8 mouse cellular contexts compared by ENCODE assay signal in the genomic region with DNA sequence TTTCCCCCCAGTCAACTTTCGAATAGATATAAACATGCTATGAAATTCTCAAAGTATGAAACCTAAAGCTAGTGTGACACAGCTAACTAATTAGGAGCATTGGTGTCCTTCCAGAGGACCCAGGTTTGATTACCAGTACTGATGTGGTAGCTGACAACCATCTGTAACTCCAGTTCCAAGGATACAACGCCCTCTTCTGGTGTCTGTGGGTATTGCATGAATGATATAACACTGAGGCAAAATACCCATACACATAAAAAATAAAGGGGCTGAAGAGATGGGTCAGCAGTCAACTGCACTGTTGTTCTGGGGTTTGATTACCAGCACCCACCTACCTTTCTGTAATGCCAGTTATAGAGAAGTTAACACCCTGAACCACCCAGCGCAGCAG. TPM values are rescaled to one million over a fixed set of nuclear protein-coding genes. Genes with fewer than 3 reads are reported as not detected.
DNase-seq lines count a peak whose midpoint lies in the region; ATAC-seq and TF ChIP-seq lines count a peak whose summit lies in the region.

No protein-coding gene starts in this region.

- TF ChIP-seq CTCF in heart, adult 2 months (IDR thresholded peaks at IDR 0.05), result peak; percentile 62
- peak; percentile 27; the same call in 1 of the 2 replicates for TF ChIP-seq CTCF in liver, adult 2 months (IDR thresholded peaks at IDR 0.05; ENCODE audit: low read depth, low read length)
- TF ChIP-seq CTCF in thymus, adult 2 months (IDR thresholded peaks at IDR 0.05; ENCODE audit: borderline replicate concordance, control insufficient read depth, extremely low read depth, insufficient read depth, low read length, poor library complexity), result no peak

- no peaks in the 10 kb centered on the region for H3K9me3 ChIP-seq in embryonic facial prominence, embryonic 13.5 days

- 62% methylated on average over 3 of the region's 3 CpGs for WGBS in heart, adult 2 months
- WGBS in embryonic facial prominence, embryonic 13.5 days, result 62% methylated on average over 3 of the region's 3 CpGs
- WGBS in liver, adult 2 months, result 61% methylated on average over 3 of the region's 3 CpGs
- 65% methylated on average over 3 of the region's 3 CpGs for WGBS in thymus, adult 2 months

- no peak for TF ChIP-seq POLR2A in heart, adult 2 months (IDR thresholded peaks at IDR 0.05; ENCODE audit: insufficient read depth, low read depth, low read length)
- TF ChIP-seq POLR2A in liver, adult 2 months (IDR thresholded peaks at IDR 0.05; ENCODE audit: extremely low read depth, insufficient read depth, low read length), result no peak
- no peak for TF ChIP-seq POLR2A in thymus, adult 2 months (IDR thresholded peaks at IDR 0.05; ENCODE audit: control insufficient read depth, extremely low read depth, insufficient read depth, low read length, poor library complexity)

- no peak for TF ChIP-seq EP300 in heart, adult 2 months (IDR thresholded peaks at IDR 0.05; ENCODE audit: insufficient read depth, low read depth, low read length)

- no peak overlapping the region for H3K4me3 ChIP-seq in heart, adult 2 months
- no peak overlapping the region for H3K4me3 ChIP-seq in embryonic facial prominence, embryonic 13.5 days
- no peak overlapping the region for H3K4me3 ChIP-seq in liver, adult 2 months (ENCODE audit: insufficient read depth, low read depth, low read length)
- H3K4me3 ChIP-seq in thymus, adult 2 months (ENCODE audit: control insufficient read depth, insufficient read depth, low read length), result no peak overlapping the region

- DNase-seq in heart, adult 2 months, result no peak
- no peak for DNase-seq in heart, adult 11 months
- peak; percentile 41 for DNase-seq in A20 (ENCODE audit: low read depth, low spot score)
- no peak for DNase-seq in liver, adult 2 months (ENCODE audit: extremely low read depth, low read depth, low spot score)
- DNase-seq in frontal cortex, postnatal 14 days (ENCODE audit: low spot score in 2 of 2), result no peak
- no peak for DNase-seq in thymus, adult 2 months
- no peak for DNase-seq in urinary bladder, postnatal 14 days (ENCODE audit: low spot score)

- H3K79me2 ChIP-seq in heart, adult 2 months (replicated peaks; ENCODE audit: control insufficient read depth, insufficient read depth, low read length), result no peaks in the 10 kb centered on the region
- no peaks in the 10 kb centered on the region; the same call in 1 of the 2 replicates for H3K79me2 ChIP-seq in liver, adult 2 months (ENCODE audit: control insufficient read depth, insufficient read depth, low read length)

- H3K4me2 ChIP-seq in embryonic facial prominence, embryonic 13.5 days, result no peak overlapping the region

- intact Hi-C loops in heart, adult 2 months (cut with DNase I), result no loop called here

- H3K4me1 ChIP-seq in heart, adult 2 months (ENCODE audit: control insufficient read depth, insufficient read depth, low read length), result peaks cover 2% of the 10 kb centered on the region
- H3K4me1 ChIP-seq in embryonic facial prominence, embryonic 13.5 days, result peaks cover 20% of the 10 kb centered on the region
- peaks cover 10% of the 10 kb centered on the region for H3K4me1 ChIP-seq in liver, adult 2 months (ENCODE audit: control insufficient read depth, insufficient read depth, low read length)
- peaks cover 24% of the 10 kb centered on the region for H3K4me1 ChIP-seq in thymus, adult 2 months (replicated peaks; ENCODE audit: control insufficient read depth, insufficient read depth, low read length)

- no peaks in the 10 kb centered on the region for H3K36me3 ChIP-seq in heart, adult 2 months (ENCODE audit: control insufficient read depth, insufficient read depth, low read length)
- peaks cover 27% of the 10 kb centered on the region for H3K36me3 ChIP-seq in embryonic facial prominence, embryonic 13.5 days
- H3K36me3 ChIP-seq in liver, adult 2 months (ENCODE audit: control insufficient read depth, insufficient read depth, low read length), result no peaks in the 10 kb centered on the region
- no peaks in the 10 kb centered on the region for H3K36me3 ChIP-seq in thymus, adult 2 months (ENCODE audit: control insufficient read depth, insufficient read depth, low read length)

- H3K27ac ChIP-seq in heart, adult 2 months, result no peak overlapping the region
- peak overlapping the region; percentile 79; the same call in 1 of the 2 replicates for H3K27ac ChIP-seq in embryonic facial prominence, embryonic 13.5 days
- no peak overlapping the region for H3K27ac ChIP-seq in liver, adult 2 months (replicated peaks; ENCODE audit: insufficient read depth, low read depth, low read length)
- H3K27ac ChIP-seq in thymus, adult 2 months (ENCODE audit: control insufficient read depth, insufficient read depth, low read length), result no peak overlapping the region

- H3K27me3 ChIP-seq in heart, adult 2 months (ENCODE audit: control insufficient read depth, insufficient read depth, low read length), result no peaks in the 10 kb centered on the region
- H3K27me3 ChIP-seq in embryonic facial prominence, embryonic 13.5 days, result no peaks in the 10 kb centered on the region
- no peaks in the 10 kb centered on the region for H3K27me3 ChIP-seq in liver, adult 2 months (ENCODE audit: control insufficient read depth, insufficient read depth, low read length)
- H3K27me3 ChIP-seq in thymus, adult 2 months (ENCODE audit: control insufficient read depth, insufficient read depth, low read length), result no peaks in the 10 kb centered on the region

- ATAC-seq in embryonic facial prominence, embryonic 13.5 days (ENCODE audit: insufficient number of reproducible peaks, insufficient read depth, low FRiP score, low TSS enrichment, low read depth), result no peak

- H3K9ac ChIP-seq in heart, adult 2 months (ENCODE audit: low read depth, low read length), result no peak overlapping the region
- no peak overlapping the region for H3K9ac ChIP-seq in embryonic facial prominence, embryonic 13.5 days
- no peak overlapping the region for H3K9ac ChIP-seq in liver, adult 2 months (ENCODE audit: low read depth, low read length)

RNA-seq across cellular contexts. Expression of gene Chd3, which starts 3.6 kb away (rescaled TPM):
- total RNA-seq in heart, adult 2 months (2021), result 10 to 100 TPM; 18.3 to 20.2 TPM
- polyA plus RNA-seq in heart, adult 2 months (2012; rRNA removed), result 20.3 and 22.2 TPM in 2 replicates
- polyA plus RNA-seq in embryonic facial prominence, embryonic 13.5 days (2015; fragmentation: Nextera tagmentation; extraction: Ambion mirVana), result 135 and 142 TPM in 2 replicates
- total RNA-seq in liver, adult 2 months (2014; rRNA removed), result 45.2 and 57.5 TPM in 2 replicates
- 55.2 and 80.2 TPM in 2 replicates for polyA plus RNA-seq in liver, adult 2 months (2012; rRNA removed)
- polyA plus RNA-seq in thymus, adult 2 months (2012; rRNA removed), result 278 and 280 TPM in 2 replicates

RNA-seq across cellular contexts. Expression of gene Naa38, which starts 22.5 kb away (rescaled TPM):
- 100 to 1,000 TPM; 102 to 113 TPM for total RNA-seq in heart, adult 2 months (2021)
- 128 and 145 TPM in 2 replicates for polyA plus RNA-seq in heart, adult 2 months (2012; rRNA removed)
- polyA plus RNA-seq in embryonic facial prominence, embryonic 13.5 days (2015; fragmentation: Nextera tagmentation; extraction: Ambion mirVana), result 145 and 150 TPM in 2 replicates
- total RNA-seq in liver, adult 2 months (2014; rRNA removed), result 86.6 and 91.5 TPM in 2 replicates
- polyA plus RNA-seq in liver, adult 2 months (2012; rRNA removed), result 133 and 150 TPM in 2 replicates
- 139 and 170 TPM in 2 replicates for polyA plus RNA-seq in thymus, adult 2 months (2012; rRNA removed)

RNA-seq across cellular contexts. Expression of gene Cyb5d1, which starts 22.7 kb away (rescaled TPM):
- 10 to 100 TPM; 27.9 to 32.1 TPM for total RNA-seq in heart, adult 2 months (2021)
- polyA plus RNA-seq in heart, adult 2 months (2012; rRNA removed), result 19.9 and 29.8 TPM in 2 replicates
- polyA plus RNA-seq in embryonic facial prominence, embryonic 13.5 days (2015; fragmentation: Nextera tagmentation; extraction: Ambion mirVana), result 43.4 and 46.5 TPM in 2 replicates
- 33.9 and 40.7 TPM in 2 replicates for total RNA-seq in liver, adult 2 months (2014; rRNA removed)
- polyA plus RNA-seq in liver, adult 2 months (2012; rRNA removed), result 21.1 and 22.1 TPM in 2 replicates
- 37.2 and 41.5 TPM in 2 replicates for polyA plus RNA-seq in thymus, adult 2 months (2012; rRNA removed)

RNA-seq across cellular contexts. Expression of gene Tmem88, which starts 25.3 kb away (rescaled TPM):
- 10 to 100 TPM; 20.4 to 21.4 TPM for total RNA-seq in heart, adult 2 months (2021)
- 61.4 and 66.4 TPM in 2 replicates for polyA plus RNA-seq in heart, adult 2 months (2012; rRNA removed)
- 13.2 and 16.4 TPM in 2 replicates for polyA plus RNA-seq in embryonic facial prominence, embryonic 13.5 days (2015; fragmentation: Nextera tagmentation; extraction: Ambion mirVana)
- 1.3 and 1.7 TPM in 2 replicates for total RNA-seq in liver, adult 2 months (2014; rRNA removed)
- 6.7 and 8.5 TPM in 2 replicates for polyA plus RNA-seq in liver, adult 2 months (2012; rRNA removed)
- polyA plus RNA-seq in thymus, adult 2 months (2012; rRNA removed), result 7.3 and 9.3 TPM in 2 replicates

RNA-seq across cellular contexts. Expression of gene Rnf227, which starts 32.5 kb away (rescaled TPM):
- under 1 TPM; 0.31 to 0.36 TPM for total RNA-seq in heart, adult 2 months (2021)
- 0.51 and 0.82 TPM in 2 replicates for polyA plus RNA-seq in heart, adult 2 months (2012; rRNA removed)
- 24.7 and 26.4 TPM in 2 replicates for polyA plus RNA-seq in embryonic facial prominence, embryonic 13.5 days (2015; fragmentation: Nextera tagmentation; extraction: Ambion mirVana)
- total RNA-seq in liver, adult 2 months (2014; rRNA removed), result 0.55 and 0.67 TPM in 2 replicates
- 0.35 and 0.41 TPM in 2 replicates for polyA plus RNA-seq in liver, adult 2 months (2012; rRNA removed)
- polyA plus RNA-seq in thymus, adult 2 months (2012; rRNA removed), result 3.3 and 4.1 TPM in 2 replicates
